Mouse (Mus musculus): ENCODE data around the gene Mt4. TPM values are rescaled to one million over a fixed set of nuclear protein-coding genes. Genes with fewer than 3 reads are reported as not detected.

Gene Mt4
- polyA plus RNA-seq, 1 experiment from 2014 or later: not detected

DNA sequence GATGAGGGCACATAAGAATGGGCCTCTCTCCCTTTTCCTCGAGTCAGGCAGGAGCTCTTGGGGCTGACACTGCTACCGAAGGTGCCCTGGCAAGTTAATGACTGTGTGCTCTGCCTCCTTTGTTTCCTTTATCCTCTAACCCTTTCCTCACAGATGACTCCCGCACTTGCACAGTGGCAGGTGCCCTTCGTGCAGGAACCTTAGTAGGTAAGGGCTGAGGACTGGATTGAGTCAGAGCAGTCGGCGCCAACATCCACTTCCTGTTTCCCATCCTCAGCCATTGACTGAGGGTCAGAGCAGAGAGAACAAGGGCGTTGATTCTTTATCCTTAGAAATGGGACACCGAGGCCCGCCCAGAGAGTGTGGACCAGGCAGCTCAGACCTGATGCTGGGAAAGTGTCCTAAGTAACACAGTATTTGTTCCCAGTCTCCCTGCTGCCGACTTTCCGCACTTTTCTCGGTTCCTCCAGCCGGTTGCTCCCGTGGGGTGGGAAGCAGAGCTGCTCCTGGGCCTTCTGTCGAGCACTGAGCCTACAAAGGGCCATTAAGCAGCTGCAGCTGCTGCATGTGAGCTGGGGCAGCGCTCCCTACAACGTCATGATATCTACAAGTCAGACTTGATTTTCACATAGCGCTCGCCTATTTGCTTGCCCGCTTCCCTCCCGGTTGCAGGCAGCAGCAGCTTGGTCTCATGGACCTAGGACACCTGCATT, 50.4 kb downstream of the Mt4 start:
- Histone ChIP-seq H3K9me3 (no peaks in the 10 kb centered on the region), H3K4me1 (peaks cover 54% of the 10 kb centered on the region), H3K27me3 (ENCODE audit: insufficient read depth, poor library complexity, severe bottlenecking) (peaks cover 60% of the 10 kb centered on the region), H3K36me3 (no peaks in the 10 kb centered on the region), H3K27ac (peak overlapping the region; percentile 75), H3K4me3 (peak overlapping the region; percentile 45; the same call in 1 of the 2 replicates)
- DNase-seq (ENCODE audit: low spot score): no peak
- 34% methylated on average over 21 of the region's 21 CpGs for WGBS

Other genes starting within 250 kb of the Mt4 start
- 52.1 and 57.9 TPM in 2 replicates for gene Amfr, start 124.4 kb upstream of the Mt4 start, polyA plus RNA-seq (2016; fragmentation: Nextera tagmentation; extraction: Ambion mirVana)
- 96.4 and 110 TPM in 2 replicates for gene Nudt21, start 100.2 kb upstream of the Mt4 start, polyA plus RNA-seq (2016; fragmentation: Nextera tagmentation; extraction: Ambion mirVana)
- 13.6 and 14.0 TPM in 2 replicates for gene Ogfod1, start 100.0 kb upstream of the Mt4 start, polyA plus RNA-seq (2016; fragmentation: Nextera tagmentation; extraction: Ambion mirVana)
- 6.7 and 7.8 TPM in 2 replicates for gene Bbs2, start 38.3 kb upstream of the Mt4 start, polyA plus RNA-seq (2016; fragmentation: Nextera tagmentation; extraction: Ambion mirVana)
- 10.6 and 15.7 TPM in 2 replicates for gene Mt3, start 15.4 kb downstream of the Mt4 start, polyA plus RNA-seq (2016; fragmentation: Nextera tagmentation; extraction: Ambion mirVana)
- gene Mt2, start 35.5 kb downstream of the Mt4 start, polyA plus RNA-seq (2016; fragmentation: Nextera tagmentation; extraction: Ambion mirVana): 86.3 and 113 TPM in 2 replicates
- gene Mt1, start 41.9 kb downstream of the Mt4 start, polyA plus RNA-seq (2016; fragmentation: Nextera tagmentation; extraction: Ambion mirVana): 361 and 393 TPM in 2 replicates
- 98.2 and 118 TPM in 2 replicates for gene Nup93, start 77.4 kb downstream of the Mt4 start, polyA plus RNA-seq (2016; fragmentation: Nextera tagmentation; extraction: Ambion mirVana)
- 0.06 TPM in 1 of 2 replicates, not detected in the other for gene Slc12a3, start 192.0 kb downstream of the Mt4 start, polyA plus RNA-seq (2016; fragmentation: Nextera tagmentation; extraction: Ambion mirVana)
- 75.5 and 90.8 TPM in 2 replicates for gene Herpud1, start 249.2 kb downstream of the Mt4 start, polyA plus RNA-seq (2016; fragmentation: Nextera tagmentation; extraction: Ambion mirVana)

Data from heart, embryonic 10.5 days (tissue).